Mouse (Mus musculus) neural tube, embryonic 14.5 days (tissue): ENCODE measurements around the gene Pip5k1c. TPM values are rescaled to one million over a fixed set of nuclear protein-coding genes. Genes with fewer than 3 reads are reported as not detected.

Experiments
- ATAC-seq: fragments of 200-750 bp; cut with Nextera tagmentation; 2 replicates; pipeline ENCODE4 v1.8.0; 2017; ENCODE audit warnings: low read depth, mild to moderate bottlenecking, moderate TSS enrichment, moderate library complexity
- H3K27ac ChIP-seq: fragments of 300-500 bp; sonication (generic); 2 replicates; pipeline ENCODE4 v1.5.1; 2014; ENCODE audit warnings: low read depth, mild to moderate bottlenecking, control low read depth, low read length, moderate library complexity, mixed read lengths
- H3K27me3 ChIP-seq: fragments of 300-500 bp; sonication (generic); 2 replicates; pipeline ENCODE4 v1.6.1; 2014; ENCODE audit warnings: low read length; ENCODE audit not compliant: control insufficient read depth, insufficient read depth
- H3K36me3 ChIP-seq: fragments of 300-500 bp; sonication (generic); 2 replicates; pipeline ENCODE4 v1.6.1; 2014; ENCODE audit warnings: low read length, mixed read lengths; ENCODE audit not compliant: control insufficient read depth, insufficient read depth
- H3K4me1 ChIP-seq: fragments of 300-500 bp; sonication (generic); 2 replicates; pipeline ENCODE4 v1.6.1; 2014; ENCODE audit warnings: low read length; ENCODE audit not compliant: control insufficient read depth, insufficient read depth
- H3K4me2 ChIP-seq: fragments of 300-500 bp; sonication (generic); 2 replicates; pipeline ENCODE4 v1.6.1; 2014; ENCODE audit warnings: mild to moderate bottlenecking, low read depth, low read length, control low read depth
- H3K4me3 ChIP-seq: fragments of 300-500 bp; sonication (generic); 2 replicates; pipeline ENCODE4 v1.5.1; 2014; ENCODE audit warnings: low read depth, low read length, control low read depth, mixed read lengths
- H3K9ac ChIP-seq: fragments of 300-500 bp; sonication (generic); replicated peaks from 2 replicates; pipeline ENCODE4 v1.6.1; 2014; ENCODE audit warnings: low read depth, mild to moderate bottlenecking, control low read depth, low read length, mixed read lengths
- H3K9me3 ChIP-seq: fragments of 300-500 bp; sonication (generic); 2 replicates; pipeline ENCODE4 v1.6.1; 2016; ENCODE audit warnings: low read length; ENCODE audit not compliant: control insufficient read depth
- WGBS: fragments of 180-500 bp; shearing (Covaris S2); extraction: QIAGEN DNeasy Blood & Tissue Kit; methylation state at CpG from one replicate; pipeline ENCODE4 v1.1.7; 2014; 5-methylcytosine and 5-hydroxymethylcytosine counted together
- polyA plus RNA-seq: library from polyadenylated mRNA; unstranded; fragments of >200 nt; fragmentation: Nextera tagmentation; extraction: Ambion mirVana; gene quantifications from 2 replicates; pipeline ENCODE4 v1.2.1, GENCODE M21; 2014

Gene Pip5k1c
- polyA plus RNA-seq, 1 experiment from 2014 or later = 140 TPM

- Histone ChIP-seq H3K9ac (0 out of 2 replicates have a peak overlapping the region, but pooled peaks have one; percentile 11), H3K27ac (no peak overlapping the region), H3K36me3 (peaks cover 50% of the 10 kb centered on the region), H3K9me3 (no peaks in the 10 kb centered on the region), H3K4me1 (peaks cover 19% of the 10 kb centered on the region), H3K4me2 (no peak overlapping the region), H3K4me3 (no peak overlapping the region), H3K27me3 (0 out of 2 replicates have a peak, but pooled peaks cover 2% of the 10 kb centered on the region)
- ATAC-seq = no peak
- WGBS = 95% methylated on average over 23 of the region's 23 CpGs
Measured at GRCm38 (mm10) chr10:81323141-81323775, 30.5 kb downstream of the Pip5k1c start.

GRCm38 (mm10) chr10:81323791-81324530 is 31.2 kb downstream of the Pip5k1c start:
- ATAC-seq = no peak
- 0 out of 2 replicates have a peak, but pooled peaks cover 2% of the 10 kb centered on the region for H3K27me3 ChIP-seq
- peaks cover 16% of the 10 kb centered on the region for H3K4me1 ChIP-seq
- H3K9ac ChIP-seq = 0 out of 2 replicates have a peak overlapping the region, but pooled peaks have one; percentile 11
- no peak overlapping the region for H3K4me3 ChIP-seq
- H3K9me3 ChIP-seq = no peaks in the 10 kb centered on the region
- peaks cover 44% of the 10 kb centered on the region for H3K36me3 ChIP-seq
- no peak overlapping the region for H3K27ac ChIP-seq
- 96% methylated on average over 18 of the region's 18 CpGs for WGBS
- H3K4me2 ChIP-seq = no peak overlapping the region

GRCm38 (mm10) chr10:81325176-81325575 is 32.4 kb downstream of the Pip5k1c start:
- H3K4me3 ChIP-seq = no peak overlapping the region
- peaks cover 44% of the 10 kb centered on the region for H3K36me3 ChIP-seq
- H3K9me3 ChIP-seq = no peaks in the 10 kb centered on the region
- no peak overlapping the region for H3K9ac ChIP-seq
- H3K27ac ChIP-seq = no peak overlapping the region
- 0 out of 2 replicates have a peak, but pooled peaks cover 2% of the 10 kb centered on the region for H3K27me3 ChIP-seq
- peaks cover 6% of the 10 kb centered on the region for H3K4me1 ChIP-seq
- no peak overlapping the region for H3K4me2 ChIP-seq
- ATAC-seq = no peak
- WGBS = 91% methylated on average over 21 of the region's 21 CpGs

GRCm38 (mm10) chr10:81325781-81326180 is 33.0 kb downstream of the Pip5k1c start:
- peaks cover 6% of the 10 kb centered on the region for H3K4me1 ChIP-seq
- 96% methylated on average over 18 of the region's 18 CpGs for whole genome bisulfite sequencing
- no peak overlapping the region for H3K9ac ChIP-seq
- no peaks in the 10 kb centered on the region for H3K9me3 ChIP-seq
- H3K27me3 ChIP-seq = 0 out of 2 replicates have a peak, but pooled peaks cover 2% of the 10 kb centered on the region
- H3K4me2 ChIP-seq = no peak overlapping the region
- peaks cover 44% of the 10 kb centered on the region for H3K36me3 ChIP-seq
- no peak for ATAC-seq
- H3K4me3 ChIP-seq = no peak overlapping the region
- no peak overlapping the region for H3K27ac ChIP-seq

- WGBS = 79% methylated on average over 6 of the region's 6 CpGs
- Histone ChIP-seq H3K9ac (no peak overlapping the region), H3K9me3 (no peaks in the 10 kb centered on the region), H3K36me3 (peaks cover 44% of the 10 kb centered on the region), H3K4me2 (no peak overlapping the region), H3K27me3 (no peaks in the 10 kb centered on the region), H3K4me1 (peaks cover 3% of the 10 kb centered on the region), H3K4me3 (no peak overlapping the region), H3K27ac (no peak overlapping the region)
- ATAC-seq = no peak
Measured at GRCm38 (mm10) chr10:81326858-81327257, 34.1 kb downstream of the Pip5k1c start.

- Histone ChIP-seq H3K9me3 (no peaks in the 10 kb centered on the region), H3K9ac (no peak overlapping the region), H3K4me3 (no peak overlapping the region), H3K4me2 (no peak overlapping the region), H3K27me3 (0 out of 2 replicates have a peak, but pooled peaks cover 4% of the 10 kb centered on the region), H3K27ac (no peak overlapping the region), H3K36me3 (peaks cover 41% of the 10 kb centered on the region), H3K4me1 (no peaks in the 10 kb centered on the region)
- ATAC-seq = no peak
- WGBS = 53% methylated on average over 2 of the region's 2 CpGs
Measured at GRCm38 (mm10) chr10:81327959-81328358, 35.2 kb downstream of the Pip5k1c start.

- H3K4me2 ChIP-seq = no peak within 1 kb of the TSS
- H3K27ac ChIP-seq = no peak within 1 kb of the TSS
- H3K4me3 ChIP-seq = no peak within 1 kb of the TSS
- peaks cover 37% of the 10 kb centered on the region for H3K36me3 ChIP-seq
- H3K9me3 ChIP-seq = no peaks in the 10 kb centered on the region
- no peaks in the 10 kb centered on the region for H3K4me1 ChIP-seq
- H3K9ac ChIP-seq = no peak within 1 kb of the TSS
- H3K27me3 ChIP-seq = 0 out of 2 replicates have a peak, but pooled peaks cover 4% of the 10 kb centered on the region
- 11% methylated on average over 10 of the region's 10 CpGs for WGBS
- ATAC-seq = no peak
Measured at GRCm38 (mm10) chr10:81328386-81328785, 35.6 kb downstream of the Pip5k1c start, which contains the start of gene Tbxa2r. TSS of gene Tbxa2r (plus strand) at chr10:81328731.

- Histone ChIP-seq H3K9ac (no peak overlapping the region), H3K9me3 (no peaks in the 10 kb centered on the region), H3K4me2 (no peak overlapping the region), H3K4me3 (no peak overlapping the region), H3K4me1 (no peaks in the 10 kb centered on the region), H3K27ac (no peak overlapping the region), H3K27me3 (0 out of 2 replicates have a peak, but pooled peaks cover 4% of the 10 kb centered on the region), H3K36me3 (peaks cover 27% of the 10 kb centered on the region)
- 73% methylated on average over 10 of the region's 10 CpGs for WGBS
- ATAC-seq = no peak
Measured at GRCm38 (mm10) chr10:81329194-81329975, 36.6 kb downstream of the Pip5k1c start.
